Mouse (Mus musculus): ENCODE measurements around the gene Ggct. TPM values are rescaled to one million over a fixed set of nuclear protein-coding genes. Genes with fewer than 3 reads are reported as not detected.

The Ggct gene
- polyA plus RNA-seq, 1 experiment from 2014 or later = 11.1 TPM

DNA sequence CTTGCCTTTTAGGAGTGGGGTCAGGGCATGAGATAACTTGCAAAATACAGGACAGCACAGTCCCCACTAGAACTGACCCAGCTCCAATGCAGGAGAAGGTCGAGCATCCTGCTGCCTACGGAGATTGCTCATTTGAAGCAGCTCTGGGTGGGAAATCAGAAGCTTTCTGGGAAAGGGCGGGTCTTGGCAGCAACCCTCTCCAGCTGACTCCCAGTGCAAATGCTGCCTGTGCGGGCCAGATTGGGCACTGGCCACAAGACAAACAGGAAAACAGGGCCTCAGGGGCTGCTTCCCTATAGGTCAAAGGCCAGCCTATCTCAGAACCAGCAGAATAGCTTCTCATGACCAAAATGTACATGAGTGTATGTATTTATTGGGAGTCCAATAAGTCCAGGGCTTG is 53.1 kb downstream of the Ggct start:
- Histone ChIP-seq H3K4me1 (replicated peaks) (peaks cover 25% of the 10 kb centered on the region), H3K27ac (no peak overlapping the region), H3K36me3 (no peaks in the 10 kb centered on the region), H3K27me3 (ENCODE audit: insufficient read depth, poor library complexity, severe bottlenecking) (peaks cover 28% of the 10 kb centered on the region), H3K4me3 (no peak overlapping the region), H3K9me3 (no peaks in the 10 kb centered on the region)
- WGBS = 70% methylated on average over 4 of the region's 4 CpGs
- DNase-seq (ENCODE audit: low spot score) = no peak

- H3K36me3 ChIP-seq = no peaks in the 10 kb centered on the region
- WGBS = 75% methylated on average over 2 of the region's 2 CpGs
- no peaks in the 10 kb centered on the region for H3K9me3 ChIP-seq
- H3K27me3 ChIP-seq (ENCODE audit: insufficient read depth, poor library complexity, severe bottlenecking) = no peaks in the 10 kb centered on the region
- DNase-seq (ENCODE audit: low spot score) = no peak
- H3K4me1 ChIP-seq (replicated peaks) = peaks cover 9% of the 10 kb centered on the region
- no peak overlapping the region for H3K27ac ChIP-seq
- no peak overlapping the region for H3K4me3 ChIP-seq
These were observed 56.3 kb downstream of the Ggct start for GRCm38 (mm10) chr6:54936496-54936895.

DNA sequence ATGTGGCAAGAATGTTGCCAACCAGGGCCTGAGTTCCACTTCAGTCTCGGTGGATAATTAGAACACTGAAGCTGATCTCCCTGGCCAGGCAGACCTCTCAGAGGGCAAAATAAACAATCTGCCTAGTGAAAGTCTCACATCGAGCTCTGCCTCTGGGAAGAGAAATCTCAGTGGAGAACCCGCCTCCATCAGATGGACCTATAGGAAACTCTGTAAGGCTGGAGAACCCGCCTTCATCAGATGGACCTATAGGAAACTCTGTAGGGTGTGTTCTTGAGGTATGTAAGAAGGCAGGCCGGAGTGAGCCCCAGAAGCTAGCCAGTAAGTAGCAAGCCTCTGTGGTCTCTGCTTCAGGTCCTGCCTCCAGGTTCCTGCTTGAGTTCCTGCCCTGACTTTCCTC is 57.8 kb downstream of the Ggct start:
- no peaks in the 10 kb centered on the region for H3K27me3 ChIP-seq (ENCODE audit: insufficient read depth, poor library complexity, severe bottlenecking)
- no peaks in the 10 kb centered on the region for H3K36me3 ChIP-seq
- DNase-seq (ENCODE audit: low spot score) = no peak
- no peaks in the 10 kb centered on the region for H3K9me3 ChIP-seq
- 77% methylated on average over 5 of the region's 5 CpGs for WGBS
- H3K27ac ChIP-seq = no peak overlapping the region
- H3K4me1 ChIP-seq (replicated peaks) = 0 out of 2 replicates have a peak, but pooled peaks cover 4% of the 10 kb centered on the region
- no peak overlapping the region for H3K4me3 ChIP-seq

- Histone ChIP-seq H3K36me3 (no peaks in the 10 kb centered on the region), H3K9me3 (no peaks in the 10 kb centered on the region), H3K27me3 (ENCODE audit: insufficient read depth, poor library complexity, severe bottlenecking) (no peaks in the 10 kb centered on the region), H3K4me3 (no peak overlapping the region), H3K27ac (no peak overlapping the region), H3K4me1 (replicated peaks) (no peaks in the 10 kb centered on the region)
- 84% methylated on average over 8 of the region's 8 CpGs for WGBS
- no peak for DNase-seq (ENCODE audit: low spot score)
These were observed 58.4 kb downstream of the Ggct start for GRCm38 (mm10) chr6:54934313-54934712.

DNA sequence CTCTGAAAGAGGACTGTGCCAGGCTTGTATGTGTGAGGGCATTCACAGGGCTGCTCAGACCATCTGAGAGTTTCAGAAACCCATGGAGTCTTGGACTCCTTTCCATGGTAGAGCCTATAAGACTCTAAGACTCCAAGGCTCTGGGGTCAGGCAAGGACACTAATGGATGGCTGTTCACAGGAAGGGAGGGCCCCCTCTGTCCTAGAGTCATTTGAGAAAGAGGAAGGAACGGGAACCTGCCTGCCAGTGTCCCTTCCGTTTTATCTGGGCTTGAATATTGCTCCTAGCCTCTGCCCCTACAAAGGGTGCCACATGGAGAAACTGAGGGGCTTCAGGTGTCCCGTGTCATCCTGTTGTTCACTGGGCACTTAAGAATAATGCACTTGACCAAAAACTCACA is 58.9 kb downstream of the Ggct start:
- Histone ChIP-seq H3K4me1 (replicated peaks) (no peaks in the 10 kb centered on the region), H3K27ac (no peak overlapping the region), H3K4me3 (no peak overlapping the region), H3K9me3 (no peaks in the 10 kb centered on the region), H3K27me3 (ENCODE audit: insufficient read depth, poor library complexity, severe bottlenecking) (no peaks in the 10 kb centered on the region), H3K36me3 (no peaks in the 10 kb centered on the region)
- WGBS = 83% methylated on average over 3 of the region's 3 CpGs
- no peak for DNase-seq (ENCODE audit: low spot score)

GRCm38 (mm10) chr6:54933216-54933615 is 59.5 kb downstream of the Ggct start:
- no peak overlapping the region for H3K4me3 ChIP-seq
- H3K27me3 ChIP-seq (ENCODE audit: insufficient read depth, poor library complexity, severe bottlenecking) = no peaks in the 10 kb centered on the region
- WGBS = 77% methylated on average over 5 of the region's 5 CpGs
- no peak overlapping the region for H3K27ac ChIP-seq
- H3K4me1 ChIP-seq (replicated peaks) = no peaks in the 10 kb centered on the region
- no peaks in the 10 kb centered on the region for H3K9me3 ChIP-seq
- DNase-seq (ENCODE audit: low spot score) = no peak
- no peaks in the 10 kb centered on the region for H3K36me3 ChIP-seq

Other genes with a start within 250 kb of the Ggct start
- gene Znrf2, start 176.0 kb downstream of the Ggct start, polyA plus RNA-seq (2016; fragmentation: Nextera tagmentation; extraction: Ambion mirVana) = 2.0 TPM in 2 replicates
- gene Nod1, start 20.3 kb downstream of the Ggct start, polyA plus RNA-seq (2016; fragmentation: Nextera tagmentation; extraction: Ambion mirVana) = 1.7 and 2.7 TPM in 2 replicates
- 210 and 216 TPM in 2 replicates for gene Gars, start 45.1 kb upstream of the Ggct start, polyA plus RNA-seq (2016; fragmentation: Nextera tagmentation; extraction: Ambion mirVana)
- gene Crhr2, start 140.1 kb upstream of the Ggct start, polyA plus RNA-seq (2016; fragmentation: Nextera tagmentation; extraction: Ambion mirVana) = 0.24 and 0.62 TPM in 2 replicates
- 1.9 and 2.5 TPM in 2 replicates for gene Inmt, start 182.1 kb upstream of the Ggct start, polyA plus RNA-seq (2016; fragmentation: Nextera tagmentation; extraction: Ambion mirVana)
- gene Mindy4, start 210.4 kb upstream of the Ggct start, polyA plus RNA-seq (2016; fragmentation: Nextera tagmentation; extraction: Ambion mirVana) = 17.2 and 17.8 TPM in 2 replicates

Data from hindbrain, embryonic 10.5 days (tissue).